Mouse (Mus musculus) hindbrain, embryonic 13.5 days (tissue): Measurements from ENCODE around the gene Phf21a. TPM values are rescaled to one million over a fixed set of nuclear protein-coding genes. Genes with fewer than 3 reads are reported as not detected.

Experiments used
- microRNA counts: library from miRNA; unstranded; fragments of <30 nt; microRNA quantifications from one replicate; lab custom pipeline; 2016
- microRNA-seq: library from miRNA; unstranded; fragments of <30 nt; microRNA quantifications from one replicate; pipeline ENCODE4, GENCODE M21; 2016
- polyA plus RNA-seq: library from polyadenylated mRNA; unstranded; fragments of >200 nt; fragmentation: Nextera tagmentation; extraction: Ambion mirVana; gene quantifications from 2 replicates; pipeline ENCODE4 v1.2.1, GENCODE M21; 2015

Gene Phf21a
- polyA plus RNA-seq, 1 experiment from 2014 or later = 38.4 TPM

MicroRNAs encoded within 50 kb of the gene (microRNA counts, 519-probe panel; counts per million panel counts)
- 4,128 counts per million, percentile 66 among the panel's probes with 10 or more counts for microRNA mmu-miR-1955 (lab: Ali Mortazavi, UCI)

Small RNA genes within 50 kb of the gene (microRNA-seq; reads per million reads assigned to microRNA genes)
- gene Mir1955 (23.3 reads per million, percentile 32 among the genes with 10 or more reads in this experiment), gene Mir7000 (not detected)

Other genes starting within 250 kb of the Phf21a start
- 1.0 and 1.1 TPM in 2 replicates for gene Chrm4, start 165.9 kb upstream of the Phf21a start, polyA plus RNA-seq
- 313 and 316 TPM in 2 replicates for gene Mdk, start 160.8 kb upstream of the Phf21a start, polyA plus RNA-seq
- 0.13 and 0.25 TPM in 2 replicates for gene Gm9821, start 147.4 kb upstream of the Phf21a start, polyA plus RNA-seq
- gene Dgkz, start 117.3 kb upstream of the Phf21a start, polyA plus RNA-seq = 25.0 and 26.0 TPM in 2 replicates
- 1.3 and 2.4 TPM in 2 replicates for gene Creb3l1, start 68.6 kb upstream of the Phf21a start, polyA plus RNA-seq